21 mouse cellular contexts compared by ENCODE assay signal in genomic region chr11:97485661-97486060, GRCm38 (mm10). TPM values are rescaled to one million over a fixed set of nuclear protein-coding genes. Genes with fewer than 3 reads are reported as not detected.
"Had no signal": no experiment of that assay in that cellular context is flagged by ENCODE, and none has a peak within 500 bp of the region (broad histone marks: within the 10 kb centered on the region; RNA-seq: fewer than 3 reads in every experiment).

No protein-coding gene starts in this region.

- ATAC-seq: intestine, embryonic 16.5 days had no signal

- DNase-seq: kidney, adult 18-20 months; kidney, postnatal 10 days; kidney, postnatal 36 days; layer of hippocampus, postnatal 36 days; liver; liver, embryonic 13.5 days; lung, adult 2 months; lung, postnatal 14 days; lung, postnatal 4 days; midbrain, embryonic 14.5 days; retina, postnatal 1 day; right cerebral cortex, postnatal 25 days; spleen, adult 18-20 months; thymus, postnatal 36 days had no signal

- H3K27me3 ChIP-seq: limb, embryonic 13.5 days; liver, embryonic 13.5 days; stomach, embryonic 15.5 days had no signal

- H3K4me2 ChIP-seq: limb, embryonic 13.5 days; liver, embryonic 13.5 days; midbrain, embryonic 11.5 days; stomach, embryonic 15.5 days had no signal

- H3K4me1 ChIP-seq: stomach, embryonic 15.5 days had no signal

- H3K4me3 ChIP-seq: left cerebral cortex, adult 2 months; limb, embryonic 13.5 days; liver, embryonic 13.5 days; stomach, embryonic 15.5 days had no signal

- H3K9ac ChIP-seq: limb, embryonic 13.5 days; liver, embryonic 13.5 days; stomach, embryonic 15.5 days had no signal

- H3K9me3 ChIP-seq: limb, embryonic 13.5 days; liver, embryonic 13.5 days; stomach, embryonic 15.5 days had no signal

- H3K27ac ChIP-seq: left cerebral cortex, adult 2 months; limb, embryonic 13.5 days; liver, embryonic 13.5 days; stomach, embryonic 15.5 days had no signal

RNA-seq across cellular contexts. Expression of gene 4933428G20Rik, which starts 14.5 kb away (rescaled TPM):
- polyA plus RNA-seq: midbrain, embryonic 11.5 days; midbrain, embryonic 14.5 days; neural tube, embryonic 11.5 days; urinary bladder, adult 2 months had no signal
